Mouse (Mus musculus): ENCODE results near the gene Padi1.

The Padi1 gene

DNA sequence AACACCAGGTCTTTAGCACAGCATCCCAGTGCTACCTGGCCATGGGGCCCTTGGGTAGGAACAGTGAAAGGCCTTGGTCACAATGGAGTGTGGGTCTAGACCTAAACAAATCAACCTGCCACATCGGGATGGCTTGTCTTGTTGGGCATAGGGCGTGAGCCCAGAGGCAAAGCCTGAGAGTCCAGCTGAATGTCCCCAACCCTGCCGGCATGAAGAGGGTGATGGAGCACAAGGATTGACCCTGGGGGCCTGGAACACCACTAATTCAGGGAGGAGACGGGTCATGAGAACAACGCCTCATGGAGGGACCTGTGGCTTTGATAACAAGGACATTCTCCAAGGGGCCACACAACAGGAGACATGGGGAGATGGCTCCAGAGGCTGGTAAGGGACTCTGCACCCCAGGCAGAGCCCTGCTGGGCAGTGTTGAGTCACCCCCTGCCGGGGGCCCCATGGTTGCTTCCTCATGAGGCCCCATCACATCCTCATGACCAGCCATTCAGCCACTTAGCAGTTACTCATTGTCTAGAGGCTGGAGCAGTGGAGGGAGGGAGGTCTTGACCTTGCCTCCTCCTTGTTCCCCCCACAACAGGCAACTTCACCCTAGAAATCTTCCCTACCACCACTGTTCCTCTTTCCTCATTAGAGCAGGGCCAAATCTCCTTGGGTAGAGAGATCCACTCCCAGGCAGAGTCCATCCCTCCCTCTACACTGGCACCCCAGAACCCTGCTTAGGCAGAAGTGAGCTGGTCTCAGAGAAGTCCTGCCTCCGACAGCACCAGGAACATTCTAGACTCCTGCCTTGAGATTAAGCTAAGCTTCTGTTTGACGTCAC lies 26.5 kb upstream of the Padi1 start:
- Histone ChIP-seq H3K27me3 (ENCODE audit: insufficient read depth, low read length) (peaks cover 29% of the 10 kb centered on the region), H3K4me3 (replicated peaks; ENCODE audit: low read length) (no peak overlapping the region), H3K9me3 (ENCODE audit: low read length) (peaks cover 3% of the 10 kb centered on the region; the same call in 1 of the 2 replicates), H3K4me1 (replicated peaks; ENCODE audit: low read depth, low read length) (peaks cover 40% of the 10 kb centered on the region), H3K36me3 (ENCODE audit: insufficient read depth, low read length) (no peaks in the 10 kb centered on the region)
- TF ChIP-seq CTCF (conservative IDR thresholded peaks at IDR 0.05; ENCODE audit: low read length) (no peak), POU5F1 (IDR thresholded peaks at IDR 0.05; ENCODE audit: borderline replicate concordance, low read length) (no peak), NANOG (IDR thresholded peaks at IDR 0.05; ENCODE audit: borderline replicate concordance, low read length) (no peak)

GRCm38 (mm10) chr4:140871376-140871775 lies 25.8 kb upstream of the Padi1 start:
- H3K36me3 ChIP-seq (ENCODE audit: insufficient read depth, low read length): no peaks in the 10 kb centered on the region
- H3K27me3 ChIP-seq (ENCODE audit: insufficient read depth, low read length): peaks cover 25% of the 10 kb centered on the region
- peaks cover 47% of the 10 kb centered on the region for H3K4me1 ChIP-seq (replicated peaks; ENCODE audit: low read depth, low read length)
- TF ChIP-seq POU5F1 (IDR thresholded peaks at IDR 0.05; ENCODE audit: borderline replicate concordance, low read length) (no peak), NANOG (IDR thresholded peaks at IDR 0.05; ENCODE audit: borderline replicate concordance, low read length) (no peak), CTCF (conservative IDR thresholded peaks at IDR 0.05; ENCODE audit: low read length) (no peak)
- no peak overlapping the region for H3K4me3 ChIP-seq (replicated peaks; ENCODE audit: low read length)
- peaks cover 3% of the 10 kb centered on the region; the same call in 1 of the 2 replicates for H3K9me3 ChIP-seq (ENCODE audit: low read length)

GRCm38 (mm10) chr4:140870876-140871275 lies 25.3 kb upstream of the Padi1 start:
- H3K4me1 ChIP-seq (replicated peaks; ENCODE audit: low read depth, low read length): peaks cover 52% of the 10 kb centered on the region
- H3K9me3 ChIP-seq (ENCODE audit: low read length): peaks cover 3% of the 10 kb centered on the region; the same call in 1 of the 2 replicates
- H3K27me3 ChIP-seq (ENCODE audit: insufficient read depth, low read length): peaks cover 25% of the 10 kb centered on the region
- TF ChIP-seq CTCF (conservative IDR thresholded peaks at IDR 0.05; ENCODE audit: low read length) (no peak), NANOG (IDR thresholded peaks at IDR 0.05; ENCODE audit: borderline replicate concordance, low read length) (no peak), POU5F1 (IDR thresholded peaks at IDR 0.05; ENCODE audit: borderline replicate concordance, low read length) (no peak)
- H3K4me3 ChIP-seq (replicated peaks; ENCODE audit: low read length): no peak overlapping the region
- no peaks in the 10 kb centered on the region for H3K36me3 ChIP-seq (ENCODE audit: insufficient read depth, low read length)

- Histone ChIP-seq H3K9me3 (ENCODE audit: low read length) (peaks cover 3% of the 10 kb centered on the region; the same call in 1 of the 2 replicates), H3K27me3 (ENCODE audit: insufficient read depth, low read length) (peaks cover 25% of the 10 kb centered on the region), H3K4me3 (replicated peaks; ENCODE audit: low read length) (no peak overlapping the region), H3K4me1 (replicated peaks; ENCODE audit: low read depth, low read length) (peaks cover 54% of the 10 kb centered on the region), H3K36me3 (ENCODE audit: insufficient read depth, low read length) (no peaks in the 10 kb centered on the region)
- TF ChIP-seq NANOG (IDR thresholded peaks at IDR 0.05; ENCODE audit: borderline replicate concordance, low read length) (no peak), CTCF (conservative IDR thresholded peaks at IDR 0.05; ENCODE audit: low read length) (no peak), POU5F1 (IDR thresholded peaks at IDR 0.05; ENCODE audit: borderline replicate concordance, low read length) (no peak)
Measured at GRCm38 (mm10) chr4:140869945-140870344, 24.4 kb upstream of the Padi1 start.

- no peaks in the 10 kb centered on the region for H3K36me3 ChIP-seq (ENCODE audit: insufficient read depth, low read length)
- peaks cover 58% of the 10 kb centered on the region for H3K4me1 ChIP-seq (replicated peaks; ENCODE audit: low read depth, low read length)
- peaks cover 25% of the 10 kb centered on the region for H3K27me3 ChIP-seq (ENCODE audit: insufficient read depth, low read length)
- no peaks in the 10 kb centered on the region for H3K9me3 ChIP-seq (ENCODE audit: low read length)
- H3K4me3 ChIP-seq (replicated peaks; ENCODE audit: low read length): peak overlapping the region; percentile 35
- TF ChIP-seq NANOG (IDR thresholded peaks at IDR 0.05; ENCODE audit: borderline replicate concordance, low read length) (no peak), POU5F1 (IDR thresholded peaks at IDR 0.05; ENCODE audit: borderline replicate concordance, low read length) (no peak), CTCF (conservative IDR thresholded peaks at IDR 0.05; ENCODE audit: low read length) (no peak)
Measured at GRCm38 (mm10) chr4:140868484-140869190, 23.1 kb upstream of the Padi1 start.

DNA sequence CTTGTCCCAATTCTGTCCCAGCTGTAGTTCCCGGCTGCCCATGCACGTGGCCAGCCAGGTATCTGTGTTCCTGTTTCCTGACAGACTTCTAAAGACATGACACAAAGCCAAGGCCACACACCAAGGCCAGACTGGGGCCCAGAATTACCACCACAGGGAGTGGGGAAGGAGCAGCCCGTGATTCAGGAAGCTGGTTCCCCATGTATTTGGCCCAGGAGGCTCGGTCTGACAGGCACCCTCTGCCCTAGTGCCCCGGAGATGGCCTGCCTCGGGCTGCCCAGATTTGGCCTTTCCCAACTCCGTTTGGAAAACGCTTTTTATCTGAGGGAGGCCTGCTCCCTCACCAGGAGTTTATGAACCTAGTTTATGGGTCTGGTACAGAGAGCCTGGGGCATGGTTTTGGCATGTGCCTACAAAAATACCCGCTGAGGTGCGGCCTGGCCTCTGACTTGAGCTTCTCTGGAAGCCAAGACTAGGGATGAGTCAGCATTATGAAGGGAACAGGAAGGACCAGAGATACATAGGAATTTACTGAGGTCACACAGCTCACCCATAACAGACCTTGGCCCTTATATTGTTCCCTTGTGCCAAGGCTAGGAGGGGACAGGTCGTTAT lies 16.6 kb upstream of the Padi1 start:
- Histone ChIP-seq H3K9me3 (ENCODE audit: low read length) (no peaks in the 10 kb centered on the region), H3K27me3 (ENCODE audit: insufficient read depth, low read length) (peaks cover 26% of the 10 kb centered on the region), H3K4me3 (replicated peaks; ENCODE audit: low read length) (no peak overlapping the region), H3K36me3 (ENCODE audit: insufficient read depth, low read length) (no peaks in the 10 kb centered on the region), H3K4me1 (replicated peaks; ENCODE audit: low read depth, low read length) (peaks cover 47% of the 10 kb centered on the region)
- TF ChIP-seq CTCF (conservative IDR thresholded peaks at IDR 0.05; ENCODE audit: low read length): no peak
- no peak for TF ChIP-seq POU5F1 (IDR thresholded peaks at IDR 0.05; ENCODE audit: borderline replicate concordance, low read length)
- TF ChIP-seq NANOG (IDR thresholded peaks at IDR 0.05; ENCODE audit: borderline replicate concordance, low read length): no peak

DNA sequence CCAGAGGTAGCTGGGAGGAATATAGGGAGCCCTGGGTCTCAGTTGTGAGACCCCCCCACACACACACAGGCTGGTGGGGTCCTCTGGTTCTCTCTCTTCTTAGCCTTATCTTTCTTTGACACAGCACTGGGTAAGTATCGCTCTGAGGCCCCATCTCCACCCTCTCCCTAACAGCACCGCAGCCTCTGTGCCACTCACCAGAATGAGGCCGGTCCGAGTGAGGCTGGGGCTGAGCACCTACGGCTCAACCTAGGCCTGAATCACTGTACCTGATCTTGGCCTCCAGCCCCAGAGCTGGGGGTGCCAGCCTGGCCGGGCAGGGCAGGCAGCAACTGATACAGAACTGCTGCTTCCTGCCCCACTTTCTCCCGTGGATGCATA lies 15.2 kb upstream of the Padi1 start:
- Histone ChIP-seq H3K4me1 (replicated peaks; ENCODE audit: low read depth, low read length) (peaks cover 34% of the 10 kb centered on the region), H3K27me3 (ENCODE audit: insufficient read depth, low read length) (peaks cover 34% of the 10 kb centered on the region), H3K36me3 (ENCODE audit: insufficient read depth, low read length) (no peaks in the 10 kb centered on the region), H3K9me3 (ENCODE audit: low read length) (no peaks in the 10 kb centered on the region), H3K4me3 (replicated peaks; ENCODE audit: low read length) (no peak overlapping the region)
- TF ChIP-seq CTCF (conservative IDR thresholded peaks at IDR 0.05; ENCODE audit: low read length) (no peak), POU5F1 (IDR thresholded peaks at IDR 0.05; ENCODE audit: borderline replicate concordance, low read length) (no peak), NANOG (IDR thresholded peaks at IDR 0.05; ENCODE audit: borderline replicate concordance, low read length) (no peak)

DNA sequence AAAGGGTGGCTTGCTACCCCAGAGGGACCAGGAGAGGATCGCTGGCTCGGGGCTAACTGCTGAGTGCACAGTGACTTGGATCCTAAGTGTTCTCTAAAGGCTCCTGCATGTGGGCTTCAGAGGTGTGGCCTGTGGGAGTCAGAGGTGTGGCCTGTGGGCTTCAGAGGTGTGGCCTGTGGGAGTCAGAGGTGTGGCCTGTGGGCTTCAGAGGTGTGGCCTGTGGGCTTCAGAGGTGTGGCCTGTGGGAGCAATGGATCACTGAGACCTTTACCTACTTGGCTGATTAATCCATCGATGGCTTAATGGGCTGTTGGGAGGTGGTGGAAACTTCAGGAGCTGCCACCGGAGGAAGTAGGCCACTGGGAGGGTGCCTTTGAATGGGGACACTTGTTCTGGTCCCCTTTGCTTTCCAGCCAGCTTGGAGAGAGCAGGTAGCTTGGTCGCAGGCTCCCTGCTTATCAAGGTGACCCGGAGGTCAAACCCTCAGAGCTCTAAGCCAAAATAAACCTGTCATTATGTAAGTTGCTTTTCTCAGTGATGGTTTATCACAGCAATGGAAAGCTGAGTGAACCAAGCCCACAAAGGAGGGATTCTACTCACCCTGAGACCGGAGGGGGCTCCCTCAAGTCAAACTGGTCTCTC lies 14.7 kb upstream of the Padi1 start:
- peaks cover 34% of the 10 kb centered on the region for H3K4me1 ChIP-seq (replicated peaks; ENCODE audit: low read depth, low read length)
- no peak overlapping the region for H3K4me3 ChIP-seq (replicated peaks; ENCODE audit: low read length)
- no peak for TF ChIP-seq CTCF (conservative IDR thresholded peaks at IDR 0.05; ENCODE audit: low read length)
- no peak for TF ChIP-seq NANOG (IDR thresholded peaks at IDR 0.05; ENCODE audit: borderline replicate concordance, low read length)
- no peak for TF ChIP-seq POU5F1 (IDR thresholded peaks at IDR 0.05; ENCODE audit: borderline replicate concordance, low read length)
- H3K9me3 ChIP-seq (ENCODE audit: low read length): no peaks in the 10 kb centered on the region
- no peaks in the 10 kb centered on the region for H3K36me3 ChIP-seq (ENCODE audit: insufficient read depth, low read length)
- peaks cover 34% of the 10 kb centered on the region for H3K27me3 ChIP-seq (ENCODE audit: insufficient read depth, low read length)
